In the genomic region with DNA sequence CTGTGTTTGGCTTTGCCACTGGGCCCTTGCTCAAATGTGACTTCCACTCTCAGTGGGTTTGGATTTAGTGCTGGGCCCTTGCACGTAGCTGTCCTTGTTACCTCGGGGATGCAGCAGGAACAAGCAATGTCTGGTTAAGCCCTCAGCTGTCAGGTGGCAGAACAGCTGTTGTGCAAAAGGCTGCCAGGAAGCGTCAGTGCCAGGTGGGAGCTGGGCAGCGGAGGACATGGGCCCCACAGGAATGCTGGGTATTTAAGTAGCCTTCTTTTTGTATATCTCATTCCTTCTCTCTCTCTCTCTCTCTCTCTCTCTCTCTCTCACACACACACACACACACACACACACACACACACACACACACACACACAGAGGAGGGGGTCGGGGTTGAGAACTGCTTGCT, we compare ENCODE assay signal across 23 mouse cellular contexts.
DNase-seq lines count a peak whose midpoint lies in the region; ATAC-seq and TF ChIP-seq lines count a peak whose summit lies in the region.
"Had no signal": no experiment of that assay in that cellular context is flagged by ENCODE, and none has a peak within 500 bp of the region (broad histone marks: within the 10 kb centered on the region; RNA-seq: fewer than 3 reads in every experiment).

No protein-coding gene starts in this region.

- no peaks in the 10 kb centered on the region for H3K27me3 ChIP-seq in hindbrain, postnatal 0 days (ENCODE audit: insufficient read depth, low read length)
- H3K27me3 ChIP-seq in hindbrain, embryonic 14.5 days (ENCODE audit: control insufficient read depth, insufficient read depth, low read length), result no peaks in the 10 kb centered on the region
- no peaks in the 10 kb centered on the region for H3K27me3 ChIP-seq in limb, embryonic 14.5 days (ENCODE audit: control insufficient read depth, insufficient read depth, low read length)
- H3K27me3 ChIP-seq: embryonic facial prominence, embryonic 13.5 days; heart, embryonic 12.5 days; limb, embryonic 15.5 days; megakaryocyte, embryonic 14.5 days had no signal

- H3K27ac ChIP-seq in hindbrain, postnatal 0 days, result no peak overlapping the region
- no peak overlapping the region for H3K27ac ChIP-seq in hindbrain, embryonic 14.5 days
- no peak overlapping the region for H3K27ac ChIP-seq in limb, embryonic 14.5 days (replicated peaks; ENCODE audit: low read depth, low read length)
- H3K27ac ChIP-seq: embryonic facial prominence, embryonic 13.5 days; hindbrain, embryonic 10.5 days; kidney, postnatal 0 days; limb, embryonic 15.5 days; liver, embryonic 14.5 days had no signal

- H3K4me2 ChIP-seq in hindbrain, postnatal 0 days (ENCODE audit: low read depth, low read length), result no peak overlapping the region
- no peak overlapping the region for H3K4me2 ChIP-seq in hindbrain, embryonic 14.5 days (replicated peaks)
- H3K4me2 ChIP-seq in limb, embryonic 14.5 days (replicated peaks; ENCODE audit: low read depth, low read length, severe bottlenecking), result no peak overlapping the region
- H3K4me2 ChIP-seq: embryonic facial prominence, embryonic 13.5 days; heart, embryonic 12.5 days; limb, embryonic 15.5 days; lung, embryonic 14.5 days had no signal

- no peaks in the 10 kb centered on the region for H3K36me3 ChIP-seq in hindbrain, postnatal 0 days (ENCODE audit: insufficient read depth, low read length)
- no peaks in the 10 kb centered on the region for H3K36me3 ChIP-seq in hindbrain, embryonic 14.5 days (replicated peaks; ENCODE audit: control insufficient read depth, insufficient read depth)
- no peaks in the 10 kb centered on the region for H3K36me3 ChIP-seq in limb, embryonic 14.5 days (ENCODE audit: control insufficient read depth, insufficient read depth, low read length)
- H3K36me3 ChIP-seq: embryonic facial prominence, embryonic 13.5 days; heart, embryonic 12.5 days; hindbrain, embryonic 10.5 days; limb, embryonic 15.5 days had no signal

- peak; percentile 24 to 49 for DNase-seq in cerebellum, postnatal 14 days
- DNase-seq in cerebellum, adult 8-10 months, result no peak
- DNase-seq in hindbrain, postnatal 0 days (ENCODE audit: low spot score), result peak; percentile 38
- DNase-seq in hindbrain, embryonic 14.5 days (ENCODE audit: low spot score), result no peak
- DNase-seq in 3134 (ENCODE audit: extremely low read depth, insufficient read length, low spot score), result peak; percentile 29
- DNase-seq in limb, embryonic 14.5 days (ENCODE audit: low spot score), result peak; percentile 63
- no peak for DNase-seq in kidney, adult 18-20 months
- no peak for DNase-seq in urinary bladder, postnatal 10 days (ENCODE audit: low spot score)
- DNase-seq: adrenal gland, postnatal 25 days; cerebellum, adult 9-11 months; heart, postnatal 10 days; kidney, adult 2 months; layer of hippocampus, adult 9-11 months; lung, embryonic 14.5 days had no signal

- TF ChIP-seq CTCF in hindbrain, postnatal 0 days (IDR thresholded peaks at IDR 0.05; ENCODE audit: low read depth), result no peak

- no peak overlapping the region for H3K9ac ChIP-seq in hindbrain, postnatal 0 days (replicated peaks; ENCODE audit: low read length)
- H3K9ac ChIP-seq in hindbrain, embryonic 14.5 days, result no peak overlapping the region
- H3K9ac ChIP-seq in limb, embryonic 14.5 days (ENCODE audit: low read depth, low read length, severe bottlenecking), result no peak overlapping the region
- H3K9ac ChIP-seq: embryonic facial prominence, embryonic 13.5 days; heart, embryonic 12.5 days; limb, embryonic 15.5 days; liver, embryonic 14.5 days; lung, embryonic 14.5 days had no signal

- no peak overlapping the region for H3K4me3 ChIP-seq in hindbrain, postnatal 0 days (ENCODE audit: low read length)
- no peak overlapping the region for H3K4me3 ChIP-seq in hindbrain, embryonic 14.5 days (replicated peaks; ENCODE audit: low read length)
- no peak overlapping the region for H3K4me3 ChIP-seq in limb, embryonic 14.5 days (replicated peaks; ENCODE audit: low read length)
- H3K4me3 ChIP-seq: embryonic facial prominence, embryonic 13.5 days; heart, embryonic 12.5 days; hindbrain, embryonic 10.5 days; limb, embryonic 15.5 days; megakaryocyte, embryonic 14.5 days had no signal

- 60% methylated on average over 5 of the region's 5 CpGs for WGBS in hindbrain, postnatal 0 days
- WGBS in hindbrain, embryonic 14.5 days, result 77% methylated on average over 5 of the region's 5 CpGs
- WGBS in limb, embryonic 14.5 days, result 64% methylated on average over 5 of the region's 5 CpGs

- ATAC-seq in hindbrain, postnatal 0 days, result no peak
- no peak for ATAC-seq in hindbrain, embryonic 14.5 days (ENCODE audit: low FRiP score)
- peak; percentile 67 for ATAC-seq in limb, embryonic 14.5 days (ENCODE audit: low FRiP score, low read depth)
- ATAC-seq: forebrain, embryonic 16.5 days; midbrain, embryonic 16.5 days had no signal

- H3K4me1 ChIP-seq in hindbrain, postnatal 0 days (ENCODE audit: insufficient read depth, low read length), result no peaks in the 10 kb centered on the region
- no peaks in the 10 kb centered on the region for H3K4me1 ChIP-seq in hindbrain, embryonic 14.5 days (replicated peaks; ENCODE audit: control insufficient read depth, insufficient read depth, low read length)
- H3K4me1 ChIP-seq in limb, embryonic 14.5 days (ENCODE audit: control insufficient read depth, insufficient read depth, low read length), result peaks cover 9% of the 10 kb centered on the region
- H3K4me1 ChIP-seq: embryonic facial prominence, embryonic 13.5 days; hindbrain, embryonic 10.5 days; megakaryocyte, embryonic 14.5 days had no signal

- TF ChIP-seq POLR2A in limb, embryonic 14.5 days (IDR thresholded peaks at IDR 0.05; ENCODE audit: borderline replicate concordance, extremely low read depth, insufficient read depth, insufficient read length), result no peak

- H3K9me3 ChIP-seq in hindbrain, postnatal 0 days (ENCODE audit: low read length), result no peaks in the 10 kb centered on the region
- no peaks in the 10 kb centered on the region for H3K9me3 ChIP-seq in hindbrain, embryonic 14.5 days (ENCODE audit: control insufficient read depth, low read length)
- no peaks in the 10 kb centered on the region for H3K9me3 ChIP-seq in limb, embryonic 14.5 days (ENCODE audit: control insufficient read depth, low read length)
- H3K9me3 ChIP-seq: embryonic facial prominence, embryonic 13.5 days; heart, embryonic 12.5 days; hindbrain, embryonic 10.5 days; limb, embryonic 15.5 days had no signal

Comparison
In these comparisons a context has a peak if more than half of its experiments do, and no peak if none do; other contexts are left out.
1. DNase-seq: peak in cerebellum, postnatal 14 days (2 of 2), hindbrain, postnatal 0 days (single experiment), 3134 (single experiment) and limb, embryonic 14.5 days (single experiment); none in cerebellum, adult 8-10 months (single experiment), hindbrain, embryonic 14.5 days (single experiment), kidney, adult 18-20 months (single experiment) and urinary bladder, postnatal 10 days (single experiment).